Mouse (Mus musculus): ENCODE data around the gene Sohlh2. TPM values are rescaled to one million over a fixed set of nuclear protein-coding genes. Genes with fewer than 3 reads are reported as not detected.
"Not testable (repeated sequence)": the region's sequence is repeated elsewhere in the genome, so short reads cannot be mapped to it uniquely, and the experiment has no call there.

Gene Sohlh2
- total RNA-seq (2022), result not detected

- no peak for DNase-seq (ENCODE audit: low spot score in 2 of 2)
Measured at GRCm38 (mm10) chr3:55181766-55182165, at the start of gene Sohlh2. Sohlh2 (plus strand) TSS chr3:55182028.

- DNase-seq (ENCODE audit: low spot score in 2 of 2), result no peak
Measured at GRCm38 (mm10) chr3:55137039-55137438, 44.8 kb upstream of the Sohlh2 start, which contains the start of gene Ccdc169. Ccdc169 (plus strand) TSS chr3:55137339.

- DNase-seq (ENCODE audit: low spot score in 2 of 2), result no peak
Measured at GRCm38 (mm10) chr3:55139837-55140236, 42.0 kb upstream of the Sohlh2 start.

- no peak for DNase-seq (ENCODE audit: low spot score in 2 of 2)
Measured at GRCm38 (mm10) chr3:55141401-55141800, 40.4 kb upstream of the Sohlh2 start.

- no peak for DNase-seq (ENCODE audit: low spot score in 2 of 2)
Measured at GRCm38 (mm10) chr3:55144916-55145315, 36.9 kb upstream of the Sohlh2 start.

- no peak for DNase-seq (ENCODE audit: low spot score in 2 of 2)
Measured at GRCm38 (mm10) chr3:55146441-55146840, 35.4 kb upstream of the Sohlh2 start.

GRCm38 (mm10) chr3:55147156-55147555 lies 34.7 kb upstream of the Sohlh2 start:
- DNase-seq (ENCODE audit: low spot score in 2 of 2), result no peak

- DNase-seq (ENCODE audit: low spot score in 2 of 2), result no peak
Measured at GRCm38 (mm10) chr3:55148091-55148490, 33.7 kb upstream of the Sohlh2 start.

- peak in 1 of 2 experiments; percentile 49 for DNase-seq (ENCODE audit: low spot score in 2 of 2)
Measured at GRCm38 (mm10) chr3:55151656-55152433, 30.0 kb upstream of the Sohlh2 start.

- DNase-seq (ENCODE audit: low spot score in 2 of 2), result no peak
Measured at GRCm38 (mm10) chr3:55152673-55153334, 29.0 kb upstream of the Sohlh2 start.

- DNase-seq (ENCODE audit: low spot score in 2 of 2), result peak in 1 of 2 experiments; percentile 66
Measured at GRCm38 (mm10) chr3:55154163-55154562, 27.7 kb upstream of the Sohlh2 start.

- DNase-seq (ENCODE audit: low spot score in 2 of 2), result no peak
Measured at GRCm38 (mm10) chr3:55157413-55157812, 24.4 kb upstream of the Sohlh2 start.

GRCm38 (mm10) chr3:55161144-55161543 lies 20.7 kb upstream of the Sohlh2 start:
- no peak for DNase-seq (ENCODE audit: low spot score in 2 of 2)

GRCm38 (mm10) chr3:55163510-55163909 lies 18.3 kb upstream of the Sohlh2 start:
- no peak for DNase-seq (ENCODE audit: low spot score in 2 of 2)

GRCm38 (mm10) chr3:55172478-55172877 lies 9.3 kb upstream of the Sohlh2 start:
- no peak for DNase-seq (ENCODE audit: low spot score in 2 of 2)

- no peak for DNase-seq (ENCODE audit: low spot score in 2 of 2)
Measured at GRCm38 (mm10) chr3:55177271-55177670, 4.6 kb upstream of the Sohlh2 start.

GRCm38 (mm10) chr3:55191668-55192067 lies 9.8 kb downstream of the Sohlh2 start:
- DNase-seq (ENCODE audit: low spot score in 2 of 2), result no peak

GRCm38 (mm10) chr3:55193351-55193750 lies 11.5 kb downstream of the Sohlh2 start:
- no peak for DNase-seq (ENCODE audit: low spot score in 2 of 2)

GRCm38 (mm10) chr3:55194792-55195191 lies 13.0 kb downstream of the Sohlh2 start:
- no peak for DNase-seq (ENCODE audit: low spot score in 2 of 2)

GRCm38 (mm10) chr3:55195581-55196327 lies 13.9 kb downstream of the Sohlh2 start:
- DNase-seq (ENCODE audit: low spot score in 2 of 2), result no peak

- no peak for DNase-seq (ENCODE audit: low spot score in 2 of 2)
Measured at GRCm38 (mm10) chr3:55196328-55196710, 14.5 kb downstream of the Sohlh2 start.

- not testable (repeated sequence) for DNase-seq (ENCODE audit: low spot score in 2 of 2)
Measured at GRCm38 (mm10) chr3:55203621-55204020, 21.8 kb downstream of the Sohlh2 start.
